Mouse (Mus musculus) MEL (cell line): ENCODE measurements around the gene Tmem240.
"Not testable (repeated sequence)": the region's sequence is repeated elsewhere in the genome, so short reads cannot be mapped to it uniquely, and the experiment has no call there.

Experiments
- EP300 ChIP-seq, 2 experiments: IDR thresholded peaks; 2 replicates each; pipeline ENCODE4 v1.6.1; 2011; ENCODE audit warnings: improper control_type of control experiment in 2 of 2, low read length in 2 of 2, low read depth in 1 of 2, mild to moderate bottlenecking in 1 of 2
- MAZ ChIP-seq: IDR thresholded peaks from 2 replicates; pipeline ENCODE4 v1.6.1; 2012; ENCODE audit warnings: low read depth, mild to moderate bottlenecking, inconsistent platforms, low read length, improper control_type of control experiment
- MXI1 ChIP-seq: IDR thresholded peaks from 2 replicates; pipeline ENCODE4 v1.6.1; 2011; ENCODE audit warnings: mild to moderate bottlenecking, low read depth, low read length, improper control_type of control experiment
- POLR2A ChIP-seq, 2 experiments: IDR thresholded peaks; 2 replicates each; pipeline ENCODE4 v1.6.1; 2011 to 2012; ENCODE audit warnings: low read length in 2 of 2, mild to moderate bottlenecking in 2 of 2, control low read depth in 1 of 2, improper control_type of control experiment in 1 of 2, low read depth in 1 of 2, moderate library complexity in 1 of 2; ENCODE audit not compliant: control insufficient read depth in 1 of 2, insufficient read depth in 1 of 2, poor library complexity in 1 of 2
- RAD21 ChIP-seq: IDR thresholded peaks from 2 replicates; pipeline ENCODE4 v1.6.1; 2011; ENCODE audit warnings: mild to moderate bottlenecking, low read depth, low read length, improper control_type of control experiment
- SIN3A ChIP-seq: IDR thresholded peaks from 2 replicates; pipeline ENCODE4 v1.6.1; 2012; ENCODE audit warnings: low read length, improper control_type of control experiment, inconsistent platforms

- not testable (repeated sequence) for TF ChIP-seq MXI1; EP300 (IDR thresholded peaks at IDR 0.05; ENCODE audit: low read depth in 1 of 2, low read length in 2 of 2); RAD21; SIN3A; POLR2A (IDR thresholded peaks at IDR 0.05; ENCODE audit: control insufficient read depth in 1 of 2, insufficient read depth in 1 of 2, low read depth in 1 of 2, low read length in 2 of 2, poor library complexity in 1 of 2); MAZ
Observed at GRCm38 (mm10) chr4:155788833-155789232, 54.2 kb downstream of the Tmem240 start.
